Mouse (Mus musculus) forebrain, embryonic 16.5 days (tissue): ENCODE data around the gene Eva1c. TPM values are rescaled to one million over a fixed set of nuclear protein-coding genes. Genes with fewer than 3 reads are reported as not detected.

ENCODE experiments used
- ATAC-seq: fragments of 200-750 bp; cut with Nextera tagmentation; 2 replicates; pipeline ENCODE4 v1.8.0; 2017; ENCODE audit warnings: mild to moderate bottlenecking, moderate library complexity
- H3K27ac ChIP-seq: fragments of 300-500 bp; sonication (generic); 2 replicates; pipeline ENCODE4 v1.5.1; 2014; ENCODE audit warnings: low read length, control low read depth
- H3K27me3 ChIP-seq: fragments of 300-500 bp; sonication (generic); replicated peaks from 2 replicates; pipeline ENCODE4 v1.6.1; 2014; ENCODE audit warnings: low read length; ENCODE audit not compliant: control insufficient read depth, insufficient read depth
- H3K36me3 ChIP-seq: fragments of 300-500 bp; sonication (generic); 2 replicates; pipeline ENCODE4 v1.6.1; 2014; ENCODE audit not compliant: control insufficient read depth, insufficient read depth
- H3K4me1 ChIP-seq: fragments of 300-500 bp; sonication (generic); replicated peaks from 2 replicates; pipeline ENCODE4 v1.6.1; 2014; ENCODE audit warnings: low read length; ENCODE audit not compliant: control insufficient read depth, insufficient read depth
- H3K4me2 ChIP-seq: fragments of 300-500 bp; sonication (generic); 2 replicates; pipeline ENCODE4 v1.6.1; 2014; ENCODE audit warnings: mild to moderate bottlenecking, low read length, control low read depth
- H3K4me3 ChIP-seq: fragments of 300-500 bp; sonication (generic); replicated peaks from 2 replicates; pipeline ENCODE4 v1.5.1; 2014; ENCODE audit warnings: mild to moderate bottlenecking, low read length, control low read depth
- H3K9ac ChIP-seq: fragments of 300-500 bp; sonication (generic); replicated peaks from 2 replicates; pipeline ENCODE4 v1.6.1; 2014; ENCODE audit warnings: low read depth, low read length, control low read depth
- H3K9me3 ChIP-seq: fragments of 300-500 bp; sonication (generic); 2 replicates; pipeline ENCODE4 v1.6.1; 2016; ENCODE audit warnings: low read length; ENCODE audit not compliant: control insufficient read depth
- WGBS: fragments of 180-500 bp; shearing (Covaris S2); extraction: QIAGEN DNeasy Blood & Tissue Kit; methylation state at CpG from one replicate; pipeline ENCODE4 v1.1.7; 2014; 5-methylcytosine and 5-hydroxymethylcytosine counted together
- polyA plus RNA-seq: library from polyadenylated mRNA; unstranded; fragments of >200 nt; fragmentation: Nextera tagmentation; extraction: Ambion mirVana; gene quantifications from 2 replicates; pipeline ENCODE4 v1.2.1, GENCODE M21; 2015

Gene Eva1c
- polyA plus RNA-seq, 1 experiment from 2014 or later: 5.9 TPM

- H3K36me3 ChIP-seq: peaks cover 10% of the 10 kb centered on the region; the same call in 1 of the 2 replicates
Measured at GRCm38 (mm10) chr16:90798848-90799247, 27.7 kb upstream of the Eva1c start.

GRCm38 (mm10) chr16:90799840-90800239 is 26.7 kb upstream of the Eva1c start:
- H3K9me3 ChIP-seq: no peaks in the 10 kb centered on the region
- no peaks in the 10 kb centered on the region for H3K4me1 ChIP-seq
- H3K4me2 ChIP-seq: no peak overlapping the region
- no peak overlapping the region for H3K27ac ChIP-seq
- 69% methylated on average over 10 of the region's 10 CpGs for WGBS
- peaks cover 9% of the 10 kb centered on the region; the same call in 1 of the 2 replicates for H3K36me3 ChIP-seq
- no peak overlapping the region for H3K4me3 ChIP-seq
- ATAC-seq: no peak
- H3K9ac ChIP-seq: no peak overlapping the region
- no peaks in the 10 kb centered on the region for H3K27me3 ChIP-seq

More at GRCm38 (mm10) chr16:90798848-90799247, 27.7 kb upstream of the Eva1c start:
- Histone ChIP-seq H3K27ac (no peak overlapping the region), H3K4me3 (no peak overlapping the region), H3K4me1 (no peaks in the 10 kb centered on the region), H3K9me3 (no peaks in the 10 kb centered on the region), H3K9ac (no peak overlapping the region), H3K4me2 (no peak overlapping the region), H3K27me3 (no peaks in the 10 kb centered on the region)
- ATAC-seq: no peak
- WGBS: 94% methylated on average over 5 of the region's 5 CpGs

- Histone ChIP-seq H3K4me3 (no peak overlapping the region), H3K9ac (no peak overlapping the region), H3K4me1 (no peaks in the 10 kb centered on the region), H3K27ac (no peak overlapping the region), H3K4me2 (no peak overlapping the region), H3K9me3 (no peaks in the 10 kb centered on the region), H3K36me3 (peaks cover 5% of the 10 kb centered on the region; the same call in 1 of the 2 replicates), H3K27me3 (no peaks in the 10 kb centered on the region)
- no peak for ATAC-seq
- 92% methylated on average over 5 of the region's 5 CpGs for WGBS
Measured at GRCm38 (mm10) chr16:90801251-90801650, 25.3 kb upstream of the Eva1c start.

- whole genome bisulfite sequencing: 83% methylated on average over 3 of the region's 3 CpGs
- Histone ChIP-seq H3K4me2 (no peak overlapping the region), H3K27me3 (no peaks in the 10 kb centered on the region), H3K36me3 (0 out of 2 replicates have a peak, but pooled peaks cover 2% of the 10 kb centered on the region), H3K9me3 (no peaks in the 10 kb centered on the region), H3K4me1 (no peaks in the 10 kb centered on the region), H3K4me3 (no peak overlapping the region), H3K9ac (no peak overlapping the region), H3K27ac (no peak overlapping the region)
- no peak for ATAC-seq
Measured at GRCm38 (mm10) chr16:90801928-90802327, 24.6 kb upstream of the Eva1c start.

GRCm38 (mm10) chr16:90804466-90804865 is 22.1 kb upstream of the Eva1c start:
- Histone ChIP-seq H3K4me3 (no peak overlapping the region), H3K9me3 (no peaks in the 10 kb centered on the region), H3K27ac (no peak overlapping the region), H3K27me3 (no peaks in the 10 kb centered on the region), H3K36me3 (no peaks in the 10 kb centered on the region), H3K4me2 (no peak overlapping the region), H3K9ac (no peak overlapping the region), H3K4me1 (peaks cover 3% of the 10 kb centered on the region; the same call in 1 of the 2 replicates)
- WGBS: 93% methylated on average over 5 of the region's 5 CpGs
- ATAC-seq: no peak

GRCm38 (mm10) chr16:90809975-90810715 is 16.4 kb upstream of the Eva1c start, which contains the start of gene Urb1:
TSS of gene Urb1 (minus strand) at chr16:90810413.
- Histone ChIP-seq H3K9me3 (no peaks in the 10 kb centered on the region), H3K4me3 (peak within 1 kb of the TSS; percentile 71), H3K36me3 (no peaks in the 10 kb centered on the region), H3K27ac (peak within 1 kb of the TSS; percentile 69), H3K4me2 (peak within 1 kb of the TSS; percentile 69), H3K9ac (peak within 1 kb of the TSS; percentile 54), H3K27me3 (no peaks in the 10 kb centered on the region), H3K4me1 (peaks cover 11% of the 10 kb centered on the region)
- under 1% methylated on average over 47 of the region's 47 CpGs for WGBS
- ATAC-seq: peak; percentile 94

- peak overlapping the region; percentile 39 for H3K9ac ChIP-seq
Measured at GRCm38 (mm10) chr16:90810716-90811256, 15.7 kb upstream of the Eva1c start.

GRCm38 (mm10) chr16:90812086-90812485 is 14.4 kb upstream of the Eva1c start:
- Histone ChIP-seq H3K27ac (no peak overlapping the region), H3K9ac (no peak overlapping the region), H3K36me3 (no peaks in the 10 kb centered on the region), H3K27me3 (no peaks in the 10 kb centered on the region), H3K4me3 (no peak overlapping the region), H3K9me3 (no peaks in the 10 kb centered on the region), H3K4me2 (no peak overlapping the region), H3K4me1 (peaks cover 11% of the 10 kb centered on the region)
- 87% methylated on average over 5 of the region's 5 CpGs for WGBS
- ATAC-seq: no peak

More at GRCm38 (mm10) chr16:90810716-90811256, 15.7 kb upstream of the Eva1c start:
- Histone ChIP-seq H3K36me3 (no peaks in the 10 kb centered on the region), H3K9me3 (no peaks in the 10 kb centered on the region), H3K4me1 (peaks cover 11% of the 10 kb centered on the region), H3K4me3 (peak overlapping the region; percentile 71), H3K27me3 (no peaks in the 10 kb centered on the region), H3K27ac (peak overlapping the region; percentile 69), H3K4me2 (peak overlapping the region; percentile 69)
- ATAC-seq: peak; percentile 2; the same call in 1 of the 2 replicates
- WGBS: 33% methylated on average over 11 of the region's 11 CpGs

- 83% methylated on average over 6 of the region's 6 CpGs for whole genome bisulfite sequencing
- H3K4me1 ChIP-seq: no peaks in the 10 kb centered on the region
- no peaks in the 10 kb centered on the region for H3K9me3 ChIP-seq
- H3K4me2 ChIP-seq: no peak overlapping the region
- no peak for ATAC-seq
- H3K27ac ChIP-seq: no peak overlapping the region
- H3K4me3 ChIP-seq: no peak overlapping the region
- no peak overlapping the region for H3K9ac ChIP-seq
- no peaks in the 10 kb centered on the region for H3K36me3 ChIP-seq
- no peaks in the 10 kb centered on the region for H3K27me3 ChIP-seq
Measured at GRCm38 (mm10) chr16:90820326-90820725, 6.2 kb upstream of the Eva1c start.
